17 mouse cellular contexts compared by ENCODE assay signal in the genomic region with DNA sequence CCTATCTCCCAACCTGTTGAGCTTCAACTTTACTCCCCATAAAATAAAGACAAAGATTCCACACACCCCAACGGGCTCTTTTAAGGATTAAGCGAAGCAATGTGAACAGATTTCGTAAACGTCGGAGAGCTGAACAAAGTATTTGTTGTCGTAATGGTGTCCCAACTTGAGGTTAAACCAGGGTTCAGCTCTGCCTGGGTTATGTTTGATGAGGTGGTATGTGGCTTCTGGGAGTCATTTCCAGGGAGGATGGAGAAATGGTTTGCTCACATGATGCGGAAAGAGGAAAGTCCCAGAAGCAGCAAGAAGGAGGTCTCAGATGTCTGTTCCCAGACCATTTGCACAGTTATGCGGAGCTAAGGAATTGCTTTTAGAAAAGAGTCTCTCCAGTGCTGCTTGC.
"Had no signal": no experiment of that assay in that cellular context is flagged by ENCODE, and none has a peak within 500 bp of the region (broad histone marks: within the 10 kb centered on the region; RNA-seq: fewer than 3 reads in every experiment).

No protein-coding gene starts in this region.

- H3K4me3 ChIP-seq: midbrain, embryonic 10.5 days; midbrain, embryonic 12.5 days; myocyte; neural tube, embryonic 12.5 days had no signal

- H3K9me3 ChIP-seq: midbrain, embryonic 10.5 days; midbrain, embryonic 12.5 days; neural tube, embryonic 12.5 days had no signal

- H3K4me1 ChIP-seq: neural tube, embryonic 12.5 days had no signal

- H3K9ac ChIP-seq: liver, embryonic 14.5 days; midbrain, embryonic 12.5 days; neural tube, embryonic 12.5 days had no signal

- DNase-seq: lung, adult 2 months; midbrain, embryonic 14.5 days; retina, postnatal 1 day; right cerebral cortex, adult 18-20 months; right cerebral cortex, postnatal 25 days; right cerebral cortex, postnatal 4 days; spleen, adult 18-20 months; thymus, adult 18-20 months; thymus, postnatal 14 days; thymus, postnatal 36 days had no signal

- H3K4me2 ChIP-seq: liver, embryonic 11.5 days; midbrain, embryonic 12.5 days; neural tube, embryonic 12.5 days had no signal

- ATAC-seq: midbrain, embryonic 16.5 days had no signal

- H3K27ac ChIP-seq: liver, embryonic 14.5 days; midbrain, embryonic 10.5 days; midbrain, embryonic 12.5 days; neural tube, embryonic 12.5 days had no signal

- H3K36me3 ChIP-seq: midbrain, embryonic 10.5 days; midbrain, embryonic 12.5 days; neural tube, embryonic 12.5 days had no signal

- H3K27me3 ChIP-seq: midbrain, embryonic 12.5 days; neural tube, embryonic 12.5 days had no signal
